Mouse (Mus musculus) ES-Bruce4 (cell line): Measurements from ENCODE around the gene Tpra1. TPM values are rescaled to one million over a fixed set of nuclear protein-coding genes. Genes with fewer than 3 reads are reported as not detected.
A peak's percentile ranks its signal among the peaks of the same experiment; 100 is the strongest.

Experiments used
- H3K27ac ChIP-seq: 2 replicates; pipeline ENCODE4 v1.5.1; 2012; ENCODE audit warnings: low read length, inconsistent platforms; ENCODE audit not compliant: insufficient read depth
- H3K27me3 ChIP-seq: 2 replicates; pipeline ENCODE4 v1.6.1; 2012; ENCODE audit warnings: mild to moderate bottlenecking, low read length, inconsistent platforms; ENCODE audit not compliant: control insufficient read depth, poor library complexity, insufficient read depth, severe bottlenecking
- H3K36me3 ChIP-seq: 2 replicates; pipeline ENCODE4 v1.6.1; 2012; ENCODE audit warnings: inconsistent platforms, mild to moderate bottlenecking, low read length, moderate library complexity; ENCODE audit not compliant: control insufficient read depth, poor library complexity, insufficient read depth, severe bottlenecking
- H3K4me1 ChIP-seq: one replicate; pipeline ENCODE4 v1.8.1; 2011; ENCODE audit warnings: low read length; ENCODE audit not compliant: control insufficient read depth, insufficient read depth
- H3K4me3 ChIP-seq: 2 replicates; pipeline ENCODE4 v1.5.1; 2011; ENCODE audit warnings: low read depth, mild to moderate bottlenecking, low read length
- H3K9ac ChIP-seq: 2 replicates; pipeline ENCODE4 v1.6.1; 2012; ENCODE audit warnings: low read depth, mild to moderate bottlenecking, inconsistent platforms; ENCODE audit not compliant: poor library complexity, severe bottlenecking
- H3K9me3 ChIP-seq: replicated peaks from 2 replicates; pipeline ENCODE4 v1.6.1; 2012; ENCODE audit warnings: mild to moderate bottlenecking, low read length, inconsistent platforms; ENCODE audit not compliant: control insufficient read depth, poor library complexity, insufficient read depth, severe bottlenecking
- CTCF ChIP-seq: IDR thresholded peaks from one replicate; pipeline ENCODE4 v1.8.1; 2011; ENCODE audit warnings: low read depth, low read length
- EP300 ChIP-seq: IDR thresholded peaks from 2 replicates; pipeline ENCODE4 v1.6.1; 2011; ENCODE audit warnings: low read depth, low read length; ENCODE audit not compliant: insufficient read depth
- POLR2A ChIP-seq: IDR thresholded peaks from one replicate; pipeline ENCODE4 v1.8.1; 2011; ENCODE audit warnings: low read length; ENCODE audit not compliant: insufficient read depth
- polyA plus RNA-seq: library from polyadenylated mRNA; stranded (reverse); fragments of >200 nt; gene quantifications from 2 replicates; pipeline ENCODE4 v1.2.4, GENCODE M21; 2011; ENCODE audit warnings: low read depth; ENCODE audit not compliant: missing spikeins, insufficient read depth, insufficient read length

Gene Tpra1
- 17.4 and 24.2 TPM in 2 replicates for polyA plus RNA-seq

DNA sequence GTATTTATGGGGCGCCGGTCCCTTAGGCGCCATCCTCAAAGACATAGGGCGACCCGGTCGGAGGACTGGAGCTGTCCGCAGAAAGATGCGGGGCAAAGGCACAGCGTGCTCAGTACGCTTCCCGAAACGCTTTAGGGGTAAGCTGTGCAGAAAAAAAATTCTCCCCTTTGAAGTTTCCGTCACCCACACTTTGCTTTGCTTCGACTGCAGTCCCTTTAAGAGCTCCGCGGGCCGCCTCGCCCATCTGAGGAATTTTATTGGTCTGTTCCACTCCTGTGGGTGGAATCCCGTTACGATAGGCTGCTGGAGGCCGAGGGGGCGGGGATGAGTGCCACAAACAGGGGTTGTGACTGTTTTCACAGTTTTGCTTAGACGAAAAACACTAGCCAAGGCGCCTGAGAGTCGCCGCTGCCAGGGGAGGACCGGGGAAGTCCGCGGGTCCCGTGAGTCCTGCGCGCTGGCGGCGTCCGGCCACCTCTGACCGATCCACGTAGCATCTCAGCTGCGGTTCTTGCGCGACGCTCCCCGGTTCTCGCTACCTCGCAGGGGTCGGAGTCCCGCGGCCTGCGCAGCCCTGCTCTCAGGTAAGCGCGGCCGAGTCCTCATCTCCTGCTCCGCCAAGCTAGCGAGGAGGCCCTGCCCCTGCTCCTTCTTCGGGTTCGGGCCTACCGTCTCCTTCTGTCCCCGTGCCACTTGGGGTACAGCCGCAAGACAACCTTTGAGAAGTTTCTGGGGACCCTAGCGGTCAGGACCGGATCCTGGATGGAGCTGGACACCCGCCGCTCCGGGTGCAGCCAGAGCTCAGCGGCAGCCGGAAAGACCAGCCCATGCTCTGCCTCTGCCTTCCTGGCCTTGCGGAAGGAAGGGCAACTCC, at the start of gene Tpra1:
TSS of gene Tpra1 (plus strand) at position 305 of the 874 bp plus-strand sequence.
- Histone ChIP-seq H3K36me3 (peaks cover under 1% of the 10 kb centered on the region), H3K4me3 (peak within 1 kb of the TSS; percentile 87), H3K4me1 (no peaks in the 10 kb centered on the region), H3K9ac (peak within 1 kb of the TSS; percentile 72), H3K27ac (peak within 1 kb of the TSS; percentile 16), H3K27me3 (no peaks in the 10 kb centered on the region), H3K9me3 (no peaks in the 10 kb centered on the region)
- TF ChIP-seq POLR2A (no peak), EP300 (no peak), CTCF (no peak)

DNA sequence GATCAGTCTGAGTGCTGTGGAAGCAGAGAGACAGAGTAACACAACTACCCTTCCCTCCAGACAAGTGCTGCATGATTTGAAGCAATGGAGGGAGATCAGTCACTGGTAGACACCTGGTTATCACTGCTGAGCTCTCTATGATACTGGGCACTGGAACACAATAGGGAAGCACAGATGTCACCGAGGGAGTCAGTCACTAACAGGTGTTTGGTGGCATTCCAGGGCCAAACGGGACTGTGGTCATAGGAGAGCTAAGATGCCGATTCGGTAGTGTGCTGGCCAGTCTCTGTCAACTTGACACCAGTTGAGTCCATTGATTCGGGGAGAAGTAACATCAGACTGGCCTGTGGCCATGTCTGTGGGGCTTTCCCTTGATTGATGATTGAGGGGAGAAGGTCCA, 47.5 kb upstream of the Tpra1 start:
- Histone ChIP-seq H3K36me3 (no peaks in the 10 kb centered on the region), H3K9ac (no peak overlapping the region), H3K27me3 (no peaks in the 10 kb centered on the region), H3K4me1 (no peaks in the 10 kb centered on the region), H3K9me3 (no peaks in the 10 kb centered on the region), H3K27ac (no peak overlapping the region), H3K4me3 (no peak overlapping the region)
- TF ChIP-seq CTCF, result no peak
- TF ChIP-seq POLR2A, result no peak
- no peak for TF ChIP-seq EP300

DNA sequence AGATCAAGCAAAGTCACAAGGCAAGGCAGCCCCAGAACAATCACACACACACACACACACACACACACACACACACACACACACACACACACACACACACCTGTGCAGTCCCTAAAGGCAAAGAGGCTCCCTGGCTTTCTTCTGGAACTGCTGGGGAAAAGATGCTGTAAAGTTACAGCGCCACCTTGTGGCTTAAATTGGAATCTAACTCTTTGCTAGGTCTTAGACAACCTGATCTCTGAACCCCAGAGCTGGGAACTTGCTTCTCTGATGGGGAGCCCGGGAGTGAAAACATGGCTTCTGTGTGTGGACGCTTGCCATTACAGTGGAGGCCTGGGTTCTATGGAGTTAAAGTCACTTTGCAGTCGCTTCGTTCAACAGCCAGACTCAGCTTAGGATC, 46.4 kb upstream of the Tpra1 start:
- H3K27ac ChIP-seq, result no peak overlapping the region
- H3K9ac ChIP-seq, result no peak overlapping the region

DNA sequence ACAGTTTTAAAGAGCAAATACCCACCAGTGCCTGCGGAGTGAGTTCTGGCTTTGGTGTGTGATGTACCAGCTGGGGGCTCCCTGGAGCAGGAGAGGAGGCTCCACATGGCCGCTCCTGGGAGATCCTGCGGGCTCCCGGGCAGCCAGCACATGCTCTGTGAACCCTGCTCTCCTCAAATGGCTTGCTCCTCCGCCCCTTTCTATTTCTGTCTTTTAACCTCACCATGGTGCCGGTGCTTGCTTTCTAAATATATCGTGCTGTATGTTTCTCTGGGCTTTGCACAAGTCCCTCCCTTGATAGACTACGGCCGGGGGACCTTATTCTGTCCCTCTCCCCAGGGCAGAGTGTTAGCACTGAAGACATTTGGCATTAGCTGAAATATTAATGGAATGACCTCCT, 44.8 kb upstream of the Tpra1 start:
- no peak overlapping the region for H3K4me3 ChIP-seq
- no peak overlapping the region for H3K27ac ChIP-seq
- TF ChIP-seq CTCF (peak; percentile 18), POLR2A (no peak)
- no peaks in the 10 kb centered on the region for H3K4me1 ChIP-seq
- H3K27me3 ChIP-seq, result no peaks in the 10 kb centered on the region
- no peaks in the 10 kb centered on the region for H3K9me3 ChIP-seq
- no peak overlapping the region for H3K9ac ChIP-seq
- no peaks in the 10 kb centered on the region for H3K36me3 ChIP-seq

More for the DNA sequence above, 46.4 kb upstream of the Tpra1 start:
- H3K36me3 ChIP-seq, result no peaks in the 10 kb centered on the region
- H3K4me1 ChIP-seq, result no peaks in the 10 kb centered on the region
- no peak overlapping the region for H3K4me3 ChIP-seq
- no peaks in the 10 kb centered on the region for H3K9me3 ChIP-seq
- no peak for TF ChIP-seq EP300
- no peak for TF ChIP-seq POLR2A
- TF ChIP-seq CTCF, result peak; percentile 35
- no peaks in the 10 kb centered on the region for H3K27me3 ChIP-seq

DNA sequence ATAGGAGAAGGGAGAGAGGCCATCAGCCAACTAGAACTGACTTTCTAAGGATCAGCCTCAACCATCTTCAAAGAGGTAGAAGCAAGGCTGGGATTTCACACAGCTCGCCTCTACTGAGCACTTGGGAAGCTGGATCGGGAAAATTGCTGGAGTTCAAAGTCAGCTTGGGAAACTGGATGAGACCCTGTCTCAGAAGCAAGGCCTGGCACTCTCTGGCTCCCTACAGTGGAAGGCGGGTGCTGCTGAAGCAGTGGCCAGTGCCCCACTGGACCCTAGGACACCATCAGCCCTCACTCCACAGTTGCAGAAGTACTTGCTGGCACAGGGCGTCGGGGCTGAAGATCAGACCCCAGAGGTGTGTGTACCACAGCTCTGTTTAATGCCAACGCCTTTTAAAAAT, 44.2 kb upstream of the Tpra1 start:
- no peaks in the 10 kb centered on the region for H3K9me3 ChIP-seq
- H3K9ac ChIP-seq, result no peak overlapping the region
- H3K4me1 ChIP-seq, result no peaks in the 10 kb centered on the region
- TF ChIP-seq CTCF (no peak), POLR2A (no peak), EP300 (no peak)
- no peak overlapping the region for H3K27ac ChIP-seq
- no peaks in the 10 kb centered on the region for H3K27me3 ChIP-seq
- H3K36me3 ChIP-seq, result no peaks in the 10 kb centered on the region
- H3K4me3 ChIP-seq, result no peak overlapping the region

DNA sequence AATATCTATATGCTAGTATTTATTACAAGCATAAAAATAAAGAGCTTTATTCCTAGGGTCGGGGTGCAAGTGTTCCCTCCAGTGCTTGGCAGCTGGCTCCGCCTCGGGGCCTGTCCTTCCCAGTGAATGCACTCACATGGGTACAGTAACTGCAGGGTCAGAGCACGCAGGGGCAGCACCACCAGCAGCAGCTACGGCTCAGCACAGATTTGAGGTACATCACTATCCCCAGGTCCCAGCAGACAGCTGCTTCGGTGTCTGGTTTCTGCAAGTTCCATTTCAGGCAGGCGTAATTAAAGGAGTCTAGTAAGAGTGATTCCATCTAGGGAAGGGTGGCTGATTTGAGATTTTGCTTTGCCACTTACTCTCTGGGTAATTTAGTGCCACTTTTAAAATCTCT, 43.7 kb upstream of the Tpra1 start:
- Histone ChIP-seq H3K9ac (no peak overlapping the region), H3K36me3 (no peaks in the 10 kb centered on the region), H3K9me3 (no peaks in the 10 kb centered on the region), H3K27ac (no peak overlapping the region), H3K4me1 (no peaks in the 10 kb centered on the region), H3K27me3 (no peaks in the 10 kb centered on the region), H3K4me3 (no peak overlapping the region)
- no peak for TF ChIP-seq CTCF
- no peak for TF ChIP-seq POLR2A
- TF ChIP-seq EP300, result no peak
